Mouse (Mus musculus) lung, adult 2 months (tissue): ENCODE measurements around the gene Ppp1r14a. TPM values are rescaled to one million over a fixed set of nuclear protein-coding genes. Genes with fewer than 3 reads are reported as not detected.

ENCODE experiments used
- DNase-seq: peaks from one replicate; pipeline ENCODE4 v3.0.0; 2022
- H3K4me1 ChIP-seq: fragments of 200-500 bp; 2 replicates; pipeline ENCODE4 v1.6.1; 2011; ENCODE audit warnings: low read length; ENCODE audit not compliant: control insufficient read depth, insufficient read depth
- H3K4me3 ChIP-seq: fragments of 200-500 bp; replicated peaks from 2 replicates; pipeline ENCODE3; 2011; ENCODE audit warnings: low read depth, mild to moderate bottlenecking, control low read depth, low read length; ENCODE audit errors: extremely low read depth
- CTCF ChIP-seq: fragments of 200-500 bp; IDR thresholded peaks from 2 replicates; pipeline ENCODE4 v1.5.1; 2011; ENCODE audit warnings: mild to moderate bottlenecking, low read length, control low read depth; ENCODE audit not compliant: insufficient read depth
- POLR2A ChIP-seq: fragments of 200-500 bp; IDR thresholded peaks from 2 replicates; pipeline ENCODE4 v1.6.1; 2011; ENCODE audit warnings: low read depth, mild to moderate bottlenecking, control low read depth, low read length, borderline replicate concordance; ENCODE audit errors: extremely low read depth
- WGBS: fragments of 180-500 bp; shearing (Covaris S2); methylation state at CpG from one replicate; pipeline ENCODE4 v1.1.7; 2018; 5-methylcytosine and 5-hydroxymethylcytosine counted together
- polyA plus RNA-seq: library from polyadenylated mRNA; depleted of rRNA; stranded (reverse); fragments of >200 nt; gene quantifications from 2 replicates; pipeline ENCODE4 v1.2.3, GENCODE M21; 2012

The Ppp1r14a gene
- polyA plus RNA-seq, 1 experiment = 242 TPM

- Histone ChIP-seq H3K4me3 (no peak overlapping the region), H3K4me1 (peaks cover 3% of the 10 kb centered on the region; the same call in 1 of the 2 replicates)
- no peak for TF ChIP-seq POLR2A
- peak; percentile 97 for TF ChIP-seq CTCF
- WGBS = 11% methylated on average over 10 of the region's 10 CpGs
- DNase-seq = no peak
These were observed 7.9 kb downstream of the Ppp1r14a start for GRCm38 (mm10) chr7:29296998-29297397.

GRCm38 (mm10) chr7:29301127-29301566 lies 12.0 kb downstream of the Ppp1r14a start:
- H3K4me1 ChIP-seq = peaks cover 4% of the 10 kb centered on the region; the same call in 1 of the 2 replicates
- H3K4me3 ChIP-seq = no peak overlapping the region
- peak; percentile 68 for TF ChIP-seq CTCF
- TF ChIP-seq POLR2A = no peak
- 4% methylated on average over 7 of the region's 7 CpGs for WGBS
- DNase-seq = peak; percentile 60

GRCm38 (mm10) chr7:29302641-29303040 lies 13.5 kb downstream of the Ppp1r14a start:
- 58% methylated on average over 7 of the region's 7 CpGs for WGBS
- no peak for TF ChIP-seq POLR2A
- no peak for TF ChIP-seq CTCF
- Histone ChIP-seq H3K4me1 (peaks cover 9% of the 10 kb centered on the region; the same call in 1 of the 2 replicates), H3K4me3 (no peak overlapping the region)
- DNase-seq = no peak

- 1% methylated on average over 67 of the region's 67 CpGs for WGBS
- TF ChIP-seq CTCF (no peak), POLR2A (no peak)
- DNase-seq = peak; percentile 52
These were observed 14.8 kb downstream of the Ppp1r14a start, which contains the start of gene Dpf1 for GRCm38 (mm10) chr7:29303738-29304462. TSS of gene Dpf1 (plus strand) at chr7:29303951.

DNA sequence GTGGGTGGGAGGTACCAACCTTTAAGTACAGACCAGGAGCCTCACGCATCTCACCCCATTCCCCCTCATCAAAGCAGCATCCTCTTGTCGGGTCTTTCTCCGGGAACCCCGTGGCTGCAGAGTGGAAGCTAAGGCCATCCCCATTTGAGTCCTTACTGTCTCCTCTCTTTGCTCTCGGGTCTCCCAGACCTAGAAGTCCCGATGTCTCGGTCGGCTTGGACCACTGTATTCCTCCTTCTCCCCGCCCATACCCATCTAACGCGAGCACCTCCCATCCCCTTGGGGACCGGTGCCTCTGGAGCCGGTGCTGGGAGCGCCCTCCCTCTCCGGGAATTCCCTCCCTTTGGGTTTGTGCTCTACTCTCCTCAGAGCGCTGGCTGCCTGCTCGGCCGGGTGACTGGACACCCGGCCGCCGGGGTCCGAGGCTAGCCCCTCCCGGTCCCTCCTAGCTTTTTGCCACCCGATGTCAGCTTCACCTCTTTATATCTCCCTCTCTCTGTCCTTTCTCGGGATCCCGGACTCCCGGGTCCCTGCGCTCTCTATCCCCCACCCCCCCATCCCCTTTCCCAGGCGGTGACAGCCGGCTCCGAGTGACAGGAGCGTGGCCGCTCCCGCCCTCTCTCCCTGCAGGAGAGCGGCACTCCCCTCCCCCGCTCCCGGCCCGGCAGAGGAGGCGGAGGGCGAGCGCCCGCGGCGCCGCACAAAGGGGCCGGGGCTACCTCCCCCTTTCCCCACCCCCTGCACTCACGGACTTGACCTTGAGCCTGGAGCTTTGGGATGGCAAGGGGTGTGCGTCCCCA lies 15.6 kb downstream of the Ppp1r14a start:
- TF ChIP-seq CTCF (no peak), POLR2A (no peak)
- peaks cover 10% of the 10 kb centered on the region; the same call in 1 of the 2 replicates for H3K4me1 ChIP-seq
- no peak for DNase-seq
- 1% methylated on average over 48 of the region's 48 CpGs for WGBS
- H3K4me3 ChIP-seq = no peak overlapping the region

More at GRCm38 (mm10) chr7:29303738-29304462, 14.8 kb downstream of the Ppp1r14a start, which contains the start of gene Dpf1:
- Histone ChIP-seq H3K4me3 (no peak within 1 kb of the TSS), H3K4me1 (peaks cover 10% of the 10 kb centered on the region; the same call in 1 of the 2 replicates)

- WGBS = 45% methylated on average over 9 of the region's 9 CpGs
- peaks cover 10% of the 10 kb centered on the region; the same call in 1 of the 2 replicates for H3K4me1 ChIP-seq
- no peak for DNase-seq
- TF ChIP-seq POLR2A (no peak), CTCF (no peak)
- H3K4me3 ChIP-seq = no peak overlapping the region
These were observed 16.3 kb downstream of the Ppp1r14a start for GRCm38 (mm10) chr7:29305263-29305988.

- TF ChIP-seq CTCF (no peak), POLR2A (no peak)
- H3K4me3 ChIP-seq = no peak overlapping the region
- peaks cover 10% of the 10 kb centered on the region; the same call in 1 of the 2 replicates for H3K4me1 ChIP-seq
- 60% methylated on average over 7 of the region's 7 CpGs for WGBS
- DNase-seq = no peak
These were observed 17.0 kb downstream of the Ppp1r14a start for GRCm38 (mm10) chr7:29306108-29306507.

DNA sequence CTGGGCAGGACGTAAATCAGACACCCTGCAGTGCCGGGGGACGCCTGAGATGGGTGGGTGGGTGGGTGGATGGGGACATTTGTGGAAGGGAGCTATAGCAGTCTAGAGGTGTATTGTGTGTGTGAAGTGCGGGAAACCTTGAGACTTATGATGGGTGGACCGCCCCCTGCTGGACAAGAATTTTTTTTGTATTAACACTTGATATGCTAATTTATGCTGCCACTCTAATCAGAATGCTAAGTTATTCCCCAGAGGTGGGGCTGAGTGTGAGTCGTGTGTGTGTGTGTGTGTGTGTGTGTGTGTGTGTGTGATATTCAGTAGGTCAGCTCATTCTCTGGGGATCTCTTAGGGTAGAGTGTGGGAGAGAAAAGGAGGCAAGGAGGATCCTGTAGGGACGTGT lies 17.5 kb downstream of the Ppp1r14a start:
- Histone ChIP-seq H3K4me1 (peaks cover 10% of the 10 kb centered on the region; the same call in 1 of the 2 replicates), H3K4me3 (no peak overlapping the region)
- DNase-seq = no peak
- TF ChIP-seq CTCF (no peak), POLR2A (no peak)
- WGBS = 29% methylated on average over 7 of the region's 7 CpGs
